Mouse (Mus musculus) neural tube, embryonic 13.5 days (tissue): Measurements from ENCODE around the gene Gm45021. TPM values are rescaled to one million over a fixed set of nuclear protein-coding genes. Genes with fewer than 3 reads are reported as not detected.
"Not testable (repeated sequence)": the region's sequence is repeated elsewhere in the genome, so short reads cannot be mapped to it uniquely, and the experiment has no call there.

Source experiments
- ATAC-seq: fragments of 200-750 bp; cut with Nextera tagmentation; 2 replicates; pipeline ENCODE4 v1.8.0; 2017; ENCODE audit warnings: low read depth, mild to moderate bottlenecking, moderate TSS enrichment, moderate library complexity
- H3K27ac ChIP-seq: fragments of 300-500 bp; sonication (generic); replicated peaks from 2 replicates; pipeline ENCODE4 v1.5.1; 2015; ENCODE audit warnings: moderate library complexity, mild to moderate bottlenecking, inconsistent platforms
- H3K27me3 ChIP-seq: fragments of 300-500 bp; sonication (generic); 2 replicates; pipeline ENCODE4 v1.6.1; 2015; ENCODE audit warnings: mild to moderate bottlenecking, inconsistent platforms
- H3K36me3 ChIP-seq: fragments of 300-500 bp; sonication (generic); 2 replicates; pipeline ENCODE4 v1.6.1; 2015; ENCODE audit warnings: mild to moderate bottlenecking, inconsistent platforms
- H3K4me1 ChIP-seq: fragments of 300-500 bp; sonication (generic); replicated peaks from 2 replicates; pipeline ENCODE4 v1.6.1; 2015; ENCODE audit warnings: inconsistent platforms
- H3K4me2 ChIP-seq: fragments of 300-500 bp; sonication (generic); 2 replicates; pipeline ENCODE4 v1.6.1; 2015; ENCODE audit warnings: inconsistent platforms, mild to moderate bottlenecking, moderate library complexity
- H3K4me3 ChIP-seq: fragments of 300-500 bp; sonication (generic); 2 replicates; pipeline ENCODE4 v1.5.1; 2015; ENCODE audit warnings: mild to moderate bottlenecking, inconsistent platforms
- H3K9ac ChIP-seq: fragments of 300-500 bp; sonication (generic); 2 replicates; pipeline ENCODE4 v1.6.1; 2015; ENCODE audit warnings: moderate library complexity, mild to moderate bottlenecking, inconsistent platforms
- H3K9me3 ChIP-seq: fragments of 300-500 bp; sonication (generic); 2 replicates; pipeline ENCODE4 v1.6.1; 2016; ENCODE audit warnings: inconsistent platforms
- WGBS: fragments of 180-500 bp; shearing (Covaris S2); methylation state at CpG from one replicate; pipeline ENCODE4 v1.1.7; 2015; 5-methylcytosine and 5-hydroxymethylcytosine counted together
- polyA plus RNA-seq: library from polyadenylated mRNA; unstranded; fragments of >200 nt; fragmentation: Nextera tagmentation; extraction: Ambion mirVana; gene quantifications from 2 replicates; pipeline ENCODE4 v1.2.1, GENCODE M21; 2015

Gm45021 gene
- polyA plus RNA-seq, 1 experiment from 2014 or later = not detected

DNA sequence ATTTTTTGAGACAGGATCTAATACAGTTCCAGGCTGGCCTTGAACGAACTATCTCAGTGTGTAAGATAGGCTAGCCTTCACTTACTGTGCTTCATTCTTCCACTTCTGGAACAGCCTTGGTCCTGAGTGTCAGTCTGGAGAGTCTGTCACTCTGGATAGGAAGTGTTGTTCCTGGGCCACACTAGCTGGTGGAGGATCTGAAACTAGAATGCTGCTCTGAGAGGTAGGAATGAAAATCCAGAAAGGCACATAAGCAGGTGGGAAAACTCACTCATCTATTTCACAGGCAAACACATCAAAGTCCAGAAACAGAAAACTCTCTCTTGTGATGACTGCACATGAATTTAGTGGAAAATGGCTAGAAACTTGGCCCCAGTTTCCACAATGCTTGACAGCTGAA is 11.2 kb downstream of the Gm45021 start:
- peaks cover 28% of the 10 kb centered on the region for H3K4me1 ChIP-seq
- WGBS = 88% methylated on average over 1 of the region's 1 CpGs
- peaks cover 27% of the 10 kb centered on the region for H3K9me3 ChIP-seq
- no peak overlapping the region for H3K4me3 ChIP-seq
- H3K27ac ChIP-seq = peak overlapping the region; percentile 92
- H3K4me2 ChIP-seq = 0 out of 2 replicates have a peak overlapping the region, but pooled peaks have one; percentile 88
- H3K9ac ChIP-seq = peak overlapping the region; percentile 97; the same call in 1 of the 2 replicates
- ATAC-seq = no peak
- H3K27me3 ChIP-seq = no peaks in the 10 kb centered on the region
- peaks cover 47% of the 10 kb centered on the region for H3K36me3 ChIP-seq

GRCm38 (mm10) chr6:48601271-48602079 is 12.1 kb downstream of the Gm45021 start, which contains the start of gene Zfp775:
Zfp775 (plus strand) TSS chr6:48602063.
- Histone ChIP-seq H3K36me3 (peaks cover 38% of the 10 kb centered on the region), H3K27ac (peak within 1 kb of the TSS; percentile 92), H3K4me2 (peak within 1 kb of the TSS; percentile 88), H3K9ac (peak within 1 kb of the TSS; percentile 97), H3K4me3 (peak within 1 kb of the TSS; percentile 78), H3K27me3 (no peaks in the 10 kb centered on the region), H3K4me1 (peaks cover 28% of the 10 kb centered on the region), H3K9me3 (peaks cover 18% of the 10 kb centered on the region)
- 3% methylated on average over 42 of the region's 42 CpGs for WGBS
- ATAC-seq = peak; percentile 99

GRCm38 (mm10) chr6:48602080-48602741 is 12.8 kb downstream of the Gm45021 start:
- Histone ChIP-seq H3K9ac (peak overlapping the region; percentile 97), H3K4me3 (peak overlapping the region; percentile 78), H3K9me3 (peaks cover 11% of the 10 kb centered on the region), H3K27me3 (no peaks in the 10 kb centered on the region), H3K4me1 (peaks cover 28% of the 10 kb centered on the region), H3K4me2 (peak overlapping the region; percentile 88), H3K27ac (peak overlapping the region; percentile 92), H3K36me3 (peaks cover 31% of the 10 kb centered on the region)
- under 1% methylated on average over 28 of the region's 28 CpGs for WGBS
- ATAC-seq = peak; percentile 84

DNA sequence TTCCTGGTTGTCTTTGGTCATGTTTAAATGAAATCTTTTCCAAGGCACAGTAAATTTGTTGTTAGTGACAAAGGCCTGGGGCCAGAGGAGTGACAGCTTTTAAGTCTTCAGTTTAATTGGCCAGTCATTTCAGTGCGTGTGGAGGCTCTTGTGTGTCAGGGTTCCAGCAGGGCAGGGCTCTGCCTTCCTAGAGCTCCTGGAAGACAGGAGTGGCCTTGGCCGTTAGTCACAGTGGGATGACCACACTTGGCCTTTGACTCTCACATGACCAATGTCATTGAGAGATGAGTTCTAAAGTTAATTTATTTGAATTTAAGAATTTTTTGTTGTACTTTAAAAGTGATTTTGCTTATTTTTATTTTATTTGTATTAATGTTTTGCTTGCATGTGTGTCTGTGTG is 18.7 kb downstream of the Gm45021 start:
- H3K4me3 ChIP-seq = no peak overlapping the region
- H3K27ac ChIP-seq = no peak overlapping the region
- H3K27me3 ChIP-seq = no peaks in the 10 kb centered on the region
- H3K4me1 ChIP-seq = peaks cover 17% of the 10 kb centered on the region
- no peak for ATAC-seq
- H3K9me3 ChIP-seq = no peaks in the 10 kb centered on the region
- H3K9ac ChIP-seq = no peak overlapping the region
- no peak overlapping the region for H3K4me2 ChIP-seq
- 60% methylated on average over 2 of the region's 2 CpGs for WGBS
- peaks cover 11% of the 10 kb centered on the region for H3K36me3 ChIP-seq

DNA sequence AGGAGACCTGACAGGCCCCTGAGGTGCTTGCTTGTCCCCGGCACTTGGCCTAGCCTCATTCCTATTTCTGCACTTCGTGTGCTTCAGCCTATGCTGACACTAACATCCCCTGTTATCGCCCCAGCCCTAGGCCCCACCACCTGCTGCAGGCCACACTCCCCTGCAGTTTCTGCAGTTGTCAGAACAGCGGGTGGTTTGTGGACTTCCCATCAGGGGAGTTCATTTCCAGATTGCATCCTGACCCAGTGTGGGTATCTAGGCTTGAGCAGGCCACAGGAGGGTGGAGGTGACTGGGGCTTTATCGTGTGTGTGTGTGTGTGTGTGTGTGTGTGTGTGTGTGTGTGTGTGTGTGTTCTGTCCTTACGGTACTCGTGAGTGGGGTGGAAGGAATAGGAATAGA is 20.1 kb downstream of the Gm45021 start:
- WGBS = 56% methylated on average over 7 of the region's 7 CpGs
- ATAC-seq = no peak
- no peak overlapping the region for H3K4me2 ChIP-seq
- H3K4me1 ChIP-seq = peaks cover 9% of the 10 kb centered on the region; the same call in 1 of the 2 replicates
- H3K9ac ChIP-seq = no peak overlapping the region
- H3K36me3 ChIP-seq = peaks cover 25% of the 10 kb centered on the region
- no peaks in the 10 kb centered on the region for H3K27me3 ChIP-seq
- no peak overlapping the region for H3K27ac ChIP-seq
- no peaks in the 10 kb centered on the region for H3K9me3 ChIP-seq
- no peak overlapping the region for H3K4me3 ChIP-seq

- 79% methylated on average over 3 of the region's 3 CpGs for WGBS
- H3K4me2 ChIP-seq = no peak overlapping the region
- peaks cover 35% of the 10 kb centered on the region for H3K36me3 ChIP-seq
- no peak for ATAC-seq
- peaks cover 9% of the 10 kb centered on the region; the same call in 1 of the 2 replicates for H3K4me1 ChIP-seq
- H3K9ac ChIP-seq = no peak overlapping the region
- H3K27me3 ChIP-seq = no peaks in the 10 kb centered on the region
- H3K4me3 ChIP-seq = no peak overlapping the region
- no peak overlapping the region for H3K27ac ChIP-seq
- no peaks in the 10 kb centered on the region for H3K9me3 ChIP-seq
Measured at GRCm38 (mm10) chr6:48610657-48611056, 21.2 kb downstream of the Gm45021 start.

- Histone ChIP-seq H3K9me3 (no peaks in the 10 kb centered on the region), H3K4me3 (no peak overlapping the region), H3K4me2 (no peak overlapping the region), H3K9ac (no peak overlapping the region), H3K27me3 (no peaks in the 10 kb centered on the region), H3K4me1 (peaks cover 9% of the 10 kb centered on the region; the same call in 1 of the 2 replicates), H3K27ac (no peak overlapping the region), H3K36me3 (peaks cover 46% of the 10 kb centered on the region)
- 87% methylated on average over 4 of the region's 4 CpGs for WGBS
- ATAC-seq = no peak
Measured at GRCm38 (mm10) chr6:48613464-48613863, 24.1 kb downstream of the Gm45021 start.

DNA sequence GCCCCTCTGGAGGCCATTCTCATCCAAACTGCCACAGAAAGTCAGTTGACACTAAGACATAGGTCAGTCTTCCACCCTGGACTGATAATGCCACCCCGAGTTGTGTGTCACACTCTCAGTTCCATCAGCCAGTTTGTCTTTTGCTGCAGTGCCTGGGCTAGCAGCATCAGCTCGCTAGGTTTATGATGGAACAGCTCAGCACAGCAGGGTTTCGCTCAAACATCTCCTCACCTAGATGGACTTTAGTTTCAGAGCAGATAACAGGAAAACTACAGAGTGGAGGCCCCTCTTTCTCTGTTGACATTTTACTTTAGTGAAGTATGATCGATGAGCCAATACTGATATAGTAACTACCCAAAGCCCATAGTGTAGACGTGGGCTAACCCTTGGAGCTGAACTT is 25.3 kb downstream of the Gm45021 start:
- no peaks in the 10 kb centered on the region for H3K4me1 ChIP-seq
- H3K27me3 ChIP-seq = no peaks in the 10 kb centered on the region
- WGBS = 95% methylated on average over 5 of the region's 5 CpGs
- no peak overlapping the region for H3K4me2 ChIP-seq
- no peak overlapping the region for H3K9ac ChIP-seq
- no peak overlapping the region for H3K4me3 ChIP-seq
- peaks cover 57% of the 10 kb centered on the region for H3K36me3 ChIP-seq
- no peak for ATAC-seq
- no peaks in the 10 kb centered on the region for H3K9me3 ChIP-seq
- H3K27ac ChIP-seq = no peak overlapping the region

DNA sequence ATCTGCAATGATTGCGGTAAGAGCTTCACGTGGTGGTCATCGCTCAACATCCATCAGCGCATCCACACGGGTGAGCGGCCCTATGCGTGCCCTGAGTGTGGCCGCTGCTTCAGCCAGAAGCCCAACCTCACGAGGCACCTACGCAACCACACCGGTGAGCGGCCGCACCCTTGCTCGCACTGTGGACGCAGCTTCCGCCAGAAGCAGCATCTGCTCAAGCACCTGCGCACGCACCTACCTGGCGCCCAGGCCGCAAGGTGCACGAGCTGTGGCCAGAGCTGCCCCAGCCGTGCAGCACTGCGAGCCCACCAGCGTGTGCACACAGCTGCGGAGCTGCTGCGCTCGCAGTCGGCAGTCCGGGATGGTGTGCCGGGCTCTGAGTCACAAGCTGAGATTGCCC is 30.6 kb downstream of the Gm45021 start:
- no peak overlapping the region for H3K9ac ChIP-seq
- no peak overlapping the region for H3K4me2 ChIP-seq
- no peaks in the 10 kb centered on the region for H3K9me3 ChIP-seq
- H3K27ac ChIP-seq = no peak overlapping the region
- H3K36me3 ChIP-seq = peaks cover 49% of the 10 kb centered on the region
- 94% methylated on average over 30 of the region's 30 CpGs for WGBS
- H3K4me3 ChIP-seq = no peak overlapping the region
- no peaks in the 10 kb centered on the region for H3K4me1 ChIP-seq
- ATAC-seq = no peak
- no peaks in the 10 kb centered on the region for H3K27me3 ChIP-seq

DNA sequence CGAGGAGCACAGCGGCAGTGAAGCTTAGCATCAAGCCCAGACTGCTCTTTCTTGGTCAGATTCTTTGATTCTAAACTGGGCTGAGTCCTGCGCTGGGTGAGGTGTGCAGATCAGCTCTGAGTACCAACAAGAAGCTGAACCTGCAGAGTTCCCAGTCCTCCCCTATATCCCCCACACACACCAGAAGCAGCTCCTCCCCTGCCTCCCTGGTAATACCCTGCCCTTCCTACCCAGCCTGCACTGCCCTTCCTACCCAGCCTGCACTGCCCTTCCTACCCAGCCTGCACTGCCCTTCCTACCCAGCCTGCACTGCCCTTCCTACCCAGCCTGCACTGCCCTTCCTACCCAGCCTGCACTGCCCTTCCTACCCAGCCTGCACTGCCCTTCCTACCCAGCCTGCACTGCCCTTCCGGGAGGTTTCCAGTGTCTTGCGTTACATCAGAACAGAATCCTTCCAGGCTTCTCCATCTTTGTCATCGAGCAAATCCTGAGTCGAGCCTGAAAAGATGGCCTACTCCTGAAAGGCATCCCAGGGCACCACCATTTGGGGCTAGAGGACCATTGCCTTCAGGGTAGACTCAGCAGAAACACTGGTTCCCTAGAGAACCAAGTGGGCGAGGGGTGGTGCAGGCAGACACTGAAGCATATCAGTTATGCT is 32.9 kb downstream of the Gm45021 start:
- not testable (repeated sequence) for H3K9me3 ChIP-seq, H3K4me3 ChIP-seq, H3K9ac ChIP-seq, H3K27ac ChIP-seq, H3K4me2 ChIP-seq, ATAC-seq
- H3K4me1 ChIP-seq = peaks cover 11% of the 10 kb centered on the region
- H3K27me3 ChIP-seq = peaks cover 14% of the 10 kb centered on the region
- H3K36me3 ChIP-seq = peaks cover 39% of the 10 kb centered on the region
- WGBS = 85% methylated on average over 8 of the region's 8 CpGs

GRCm38 (mm10) chr6:48623460-48623859 is 34.0 kb downstream of the Gm45021 start:
- Histone ChIP-seq H3K9me3 (no peaks in the 10 kb centered on the region), H3K4me3 (no peak overlapping the region), H3K27ac (no peak overlapping the region), H3K36me3 (peaks cover 32% of the 10 kb centered on the region), H3K4me2 (no peak overlapping the region), H3K4me1 (peaks cover 15% of the 10 kb centered on the region), H3K9ac (no peak overlapping the region), H3K27me3 (peaks cover 25% of the 10 kb centered on the region)
- no peak for ATAC-seq
- 18% methylated on average over 1 of the region's 1 CpGs for WGBS

- Histone ChIP-seq H3K4me3 (peak within 1 kb of the TSS; percentile 50), H3K27me3 (peaks cover 42% of the 10 kb centered on the region), H3K9ac (peak within 1 kb of the TSS; percentile 72), H3K27ac (no peak within 1 kb of the TSS), H3K4me2 (peak within 1 kb of the TSS; percentile 83), H3K36me3 (peaks cover 5% of the 10 kb centered on the region; the same call in 1 of the 2 replicates), H3K9me3 (no peaks in the 10 kb centered on the region), H3K4me1 (peaks cover 29% of the 10 kb centered on the region)
- 27% methylated on average over 8 of the region's 8 CpGs for WGBS
- no peak for ATAC-seq
Measured at GRCm38 (mm10) chr6:48626464-48626863, 37.1 kb downstream of the Gm45021 start, which contains the start of gene AI854703. AI854703 (plus strand) TSS chr6:48626764.
